8 mouse cellular contexts compared by ENCODE assay signal in genomic region chr19:25505360-25506196, GRCm38 (mm10). TPM values are rescaled to one million over a fixed set of nuclear protein-coding genes. Genes with fewer than 3 reads are reported as not detected.
DNase-seq lines count a peak whose midpoint lies in the region; ATAC-seq and TF ChIP-seq lines count a peak whose summit lies in the region.

Dmrt1 (plus strand) TSS chr19:25505618.

- no peaks in the 10 kb centered on the region for H3K9me3 ChIP-seq in heart, embryonic 10.5 days
- H3K9me3 ChIP-seq in liver, postnatal 0 days (ENCODE audit: low read length) = no peaks in the 10 kb centered on the region

- H3K9ac ChIP-seq in liver, postnatal 0 days (replicated peaks) = no peak within 1 kb of the TSS

- under 1% methylated on average over 64 of the region's 64 CpGs for WGBS in heart, embryonic 10.5 days
- WGBS in liver, postnatal 0 days (ENCODE audit: insufficient replicate concordance) = 1% methylated on average over 62 of the region's 64 CpGs

- TF ChIP-seq CTCF in liver, postnatal 0 days (IDR thresholded peaks at IDR 0.05; ENCODE audit: low read depth) = no peak

- no peak for ATAC-seq in liver, postnatal 0 days
- ATAC-seq in erythroblast, adult 5-6 weeks (replicated peaks; ENCODE audit: low FRiP score, poor library complexity, severe bottlenecking) = no peak

- no peak for DNase-seq in heart, embryonic 10.5 days (ENCODE audit: low spot score)
- no peak for DNase-seq in heart, postnatal 14 days
- DNase-seq in ZHBTc4 (ENCODE audit: low read depth, low spot score) = peak; percentile 76
- peak; percentile 8 to 13 for DNase-seq in heart, postnatal 10 days
- DNase-seq in liver, postnatal 0 days = no peak
- no peak for DNase-seq in left cerebral cortex, adult 9 months (ENCODE audit: low spot score in 2 of 2)
- no peak for DNase-seq in ovary, postnatal 10 days (ENCODE audit: low spot score)

- intact Hi-C loops in heart, postnatal 14 days (cut with DNase I) = no loop called here
- intact Hi-C loops in heart, postnatal 10 days (cut with DNase I) = no loop called here

- H3K27me3 ChIP-seq in heart, embryonic 10.5 days (ENCODE audit: insufficient read depth, poor library complexity, severe bottlenecking) = peaks cover 81% of the 10 kb centered on the region
- peaks cover 61% of the 10 kb centered on the region for H3K27me3 ChIP-seq in liver, postnatal 0 days (ENCODE audit: insufficient read depth, low read length)

- peak within 1 kb of the TSS; percentile 45 for H3K4me2 ChIP-seq in liver, postnatal 0 days (ENCODE audit: low read depth, low read length)

- H3K36me3 ChIP-seq in heart, embryonic 10.5 days = no peaks in the 10 kb centered on the region
- no peaks in the 10 kb centered on the region for H3K36me3 ChIP-seq in liver, postnatal 0 days (replicated peaks; ENCODE audit: insufficient read depth, low read length)

- peaks cover 22% of the 10 kb centered on the region for H3K4me1 ChIP-seq in heart, embryonic 10.5 days
- peaks cover 9% of the 10 kb centered on the region for H3K4me1 ChIP-seq in liver, postnatal 0 days (ENCODE audit: insufficient read depth)

- peak within 1 kb of the TSS; percentile 31; the same call in 1 of the 2 replicates for H3K27ac ChIP-seq in heart, embryonic 10.5 days
- H3K27ac ChIP-seq in liver, postnatal 0 days (ENCODE audit: low read depth) = no peak within 1 kb of the TSS

- TF ChIP-seq EP300 in liver, postnatal 0 days (IDR thresholded peaks at IDR 0.05; ENCODE audit: low read depth) = no peak

- H3K4me3 ChIP-seq in heart, embryonic 10.5 days = peak within 1 kb of the TSS; percentile 56
- H3K4me3 ChIP-seq in liver, postnatal 0 days (ENCODE audit: low read depth, low read length) = peak within 1 kb of the TSS; percentile 15

RNA-seq across cellular contexts. Expression of gene Dmrt1, which starts in this region (rescaled TPM):
- not detected in 2 replicates for polyA plus RNA-seq in heart, embryonic 10.5 days (2016; fragmentation: Nextera tagmentation; extraction: Ambion mirVana)
- not detected for total RNA-seq in heart, postnatal 14 days (2021)
- total RNA-seq in heart, postnatal 10 days (2021) = not detected
- not detected in 2 replicates for polyA plus RNA-seq in liver, postnatal 0 days (2015; fragmentation: Nextera tagmentation; extraction: Ambion mirVana)
- total RNA-seq in erythroblast, adult 5-6 weeks (2015; ENCODE audit: low replicate concordance) = not detected in 2 replicates
- total RNA-seq in erythroblast, adult 5-6 weeks (2017; ENCODE audit: low replicate concordance) = not detected in 2 replicates

Comparison
In these comparisons a context has a peak if more than half of its experiments do, and no peak if none do; other contexts are left out.
1. Peak in DNase-seq in heart, postnatal 10 days; RNA of the gene not detected or under 1 TPM.